9 mouse cellular contexts compared by ENCODE assay signal in genomic region chr16:18249364-18249967, GRCm38 (mm10). TPM values are rescaled to one million over a fixed set of nuclear protein-coding genes. Genes with fewer than 3 reads are reported as not detected.
DNase-seq lines count a peak whose midpoint lies in the region; TF ChIP-seq lines count a peak whose summit lies in the region.
"Had no signal": no experiment of that assay in that cellular context is flagged by ENCODE, and none has a peak within 500 bp of the region (broad histone marks: within the 10 kb centered on the region; RNA-seq: fewer than 3 reads in every experiment).

No protein-coding gene starts in this region.

- no peak for TF ChIP-seq CTCF in ES-Bruce4 (IDR thresholded peaks at IDR 0.05; ENCODE audit: low read depth, low read length)
- no peak for TF ChIP-seq CTCF in embryonic fibroblast, embryonic 13.5 days (IDR thresholded peaks at IDR 0.05; ENCODE audit: borderline replicate concordance, insufficient read depth, low read length)

- H3K27me3 ChIP-seq in ES-Bruce4 (ENCODE audit: control insufficient read depth, insufficient read depth, low read length, poor library complexity, severe bottlenecking), result no peaks in the 10 kb centered on the region
- H3K27me3 ChIP-seq in hindbrain, embryonic 10.5 days (ENCODE audit: insufficient read depth, poor library complexity, severe bottlenecking), result no peaks in the 10 kb centered on the region

- peaks cover 65% of the 10 kb centered on the region for H3K36me3 ChIP-seq in ES-Bruce4 (ENCODE audit: control insufficient read depth, insufficient read depth, low read length, poor library complexity, severe bottlenecking)
- H3K36me3 ChIP-seq in hindbrain, embryonic 10.5 days, result peaks cover 77% of the 10 kb centered on the region
- H3K36me3 ChIP-seq in macrophage (ENCODE audit: inconsistent target), result peaks cover 54% of the 10 kb centered on the region

- peak overlapping the region; percentile 86 for H3K9ac ChIP-seq in ES-Bruce4 (ENCODE audit: low read depth, poor library complexity, severe bottlenecking)

- H3K4me3 ChIP-seq in ES-Bruce4 (ENCODE audit: low read depth, low read length) (peak overlapping the region; percentile 90), macrophage (ENCODE audit: inconsistent target) (peak overlapping the region; percentile 89)
- peak overlapping the region; percentile 63 for H3K4me3 ChIP-seq in embryonic fibroblast, embryonic 13.5 days (ENCODE audit: insufficient read depth, low read length)
- peak overlapping the region; percentile 95 for H3K4me3 ChIP-seq in hindbrain, embryonic 10.5 days

- 9% methylated on average over 27 of the region's 27 CpGs for WGBS in hindbrain, embryonic 10.5 days
- WGBS in macrophage (ENCODE audit: missing documents), result 4% methylated on average over 27 of the region's 27 CpGs

- H3K79me2 ChIP-seq in macrophage (ENCODE audit: inconsistent target), result peaks cover 69% of the 10 kb centered on the region

- no peak overlapping the region for H3K27ac ChIP-seq in ES-Bruce4 (ENCODE audit: insufficient read depth, low read length)
- H3K27ac ChIP-seq in embryonic fibroblast, embryonic 13.5 days (ENCODE audit: insufficient read depth, low read length), result peak overlapping the region; percentile 86
- peak overlapping the region; percentile 98 for H3K27ac ChIP-seq in hindbrain, embryonic 10.5 days
- H3K27ac ChIP-seq in macrophage, result peak overlapping the region; percentile 86

- no peaks in the 10 kb centered on the region for H3K9me3 ChIP-seq in ES-Bruce4 (replicated peaks; ENCODE audit: control insufficient read depth, insufficient read depth, low read length, poor library complexity, severe bottlenecking)
- no peaks in the 10 kb centered on the region for H3K9me3 ChIP-seq in hindbrain, embryonic 10.5 days

- no peak for TF ChIP-seq EP300 in ES-Bruce4 (IDR thresholded peaks at IDR 0.05; ENCODE audit: insufficient read depth, low read depth, low read length)

- peaks cover 3% of the 10 kb centered on the region for H3K4me1 ChIP-seq in ES-Bruce4 (ENCODE audit: control insufficient read depth, insufficient read depth, low read length)
- H3K4me1 ChIP-seq in embryonic fibroblast, embryonic 13.5 days (ENCODE audit: control insufficient read depth, insufficient read depth, low read length), result peaks cover 9% of the 10 kb centered on the region
- peaks cover 49% of the 10 kb centered on the region for H3K4me1 ChIP-seq in hindbrain, embryonic 10.5 days (replicated peaks)

- intact Hi-C loops in left cerebral cortex, postnatal 10 days (cut with DNase I), result no loop called here

- peak; percentile 33 for DNase-seq in adrenal gland, postnatal 25 days
- DNase-seq in hindbrain, embryonic 10.5 days (ENCODE audit: low spot score), result no peak
- peak; percentile 40 to 71 for DNase-seq in left cerebral cortex, postnatal 10 days (ENCODE audit: extremely low spot score in 1 of 2, low spot score in 2 of 2)
- DNase-seq in right cerebral cortex, postnatal 14 days, result peak; percentile 37
- no peak for DNase-seq in frontal cortex, postnatal 14 days (ENCODE audit: low spot score in 2 of 2)

- TF ChIP-seq POLR2A in ES-Bruce4 (IDR thresholded peaks at IDR 0.05; ENCODE audit: insufficient read depth, low read length), result no peak
- no peak; the same call in 1 of the 2 replicates for TF ChIP-seq POLR2A in embryonic fibroblast, embryonic 13.5 days (IDR thresholded peaks at IDR 0.05; ENCODE audit: low read depth, low read length)

RNA-seq across cellular contexts. Expression of gene Ranbp1, which starts 0.9 kb away (rescaled TPM):
- 500 and 515 TPM in 2 replicates for polyA plus RNA-seq in ES-Bruce4 (2011; ENCODE audit: insufficient read depth, insufficient read length, low read depth, missing spikeins)
- total RNA-seq in adrenal gland, postnatal 25 days (2021), result 139 and 168 TPM in 2 replicates
- polyA plus RNA-seq in embryonic fibroblast, embryonic 13.5 days (2011; ENCODE audit: insufficient read length, low read depth, missing spikeins), result 296 and 323 TPM in 2 replicates
- 1,091 and 1,220 TPM in 2 replicates for polyA plus RNA-seq in hindbrain, embryonic 10.5 days (2016; fragmentation: Nextera tagmentation; extraction: Ambion mirVana)
- 100 to 1,000 TPM; 116 to 122 TPM for total RNA-seq in left cerebral cortex, postnatal 10 days (2021)
- total RNA-seq in macrophage (2018; cell fraction: chromatin; rRNA removed), result 10 to 100 TPM in 25 of 26 experiments, 1 to 10 TPM in 1; 9.3 to 75.6 (median 18.2) TPM
- total RNA-seq in macrophage (2018; cell fraction: cytosol; rRNA removed), result 100 to 1,000 TPM in 9 of 26 experiments, 10 to 100 TPM in 17; 69.7 to 126 (median 94.2) TPM
- total RNA-seq in macrophage (2018; cell fraction: nucleus; rRNA removed), result 10 to 100 TPM; 11.8 to 86.2 (median 39.3) TPM
- polyA plus RNA-seq in macrophage (2018), result 67.3 to 311 TPM (median 228 TPM) in 3 replicates

RNA-seq across cellular contexts. Expression of gene Trmt2a, which starts 1.0 kb away (rescaled TPM):
- polyA plus RNA-seq in ES-Bruce4 (2011; ENCODE audit: insufficient read depth, insufficient read length, low read depth, missing spikeins) (46.1 and 51.7 TPM in 2 replicates), macrophage (2018) (38.8 to 85.1 TPM (median 48.0 TPM) in 3 replicates)
- total RNA-seq in adrenal gland, postnatal 25 days (2021), result 60.1 and 63.9 TPM in 2 replicates
- polyA plus RNA-seq in embryonic fibroblast, embryonic 13.5 days (2011; ENCODE audit: insufficient read length, low read depth, missing spikeins), result 43.3 and 58.9 TPM in 2 replicates
- polyA plus RNA-seq in hindbrain, embryonic 10.5 days (2016; fragmentation: Nextera tagmentation; extraction: Ambion mirVana), result 130 and 133 TPM in 2 replicates
- 10 to 100 TPM; 46.7 to 53.2 TPM for total RNA-seq in left cerebral cortex, postnatal 10 days (2021)
- total RNA-seq in macrophage (2018; cell fraction: chromatin; rRNA removed), result 100 to 1,000 TPM in 15 of 26 experiments, 10 to 100 TPM in 11; 40.9 to 207 (median 119) TPM
- total RNA-seq in macrophage (2018; cell fraction: cytosol; rRNA removed), result 10 to 100 TPM; 19.5 to 49.5 (median 40.8) TPM
- total RNA-seq in macrophage (2018; cell fraction: nucleus; rRNA removed), result 100 to 1,000 TPM in 7 of 26 experiments, 10 to 100 TPM in 19; 32.2 to 191 (median 68.2) TPM

RNA-seq across cellular contexts. Expression of gene Gm49776, which starts 8.7 kb away (rescaled TPM):
- not detected in 2 replicates for polyA plus RNA-seq in ES-Bruce4 (2011; ENCODE audit: insufficient read depth, insufficient read length, low read depth, missing spikeins)
- total RNA-seq in adrenal gland, postnatal 25 days (2021), result not detected in 2 replicates
- not detected in 2 replicates for polyA plus RNA-seq in embryonic fibroblast, embryonic 13.5 days (2011; ENCODE audit: insufficient read length, low read depth, missing spikeins)
- 0.72 TPM in 1 of 2 replicates, not detected in the other for polyA plus RNA-seq in hindbrain, embryonic 10.5 days (2016; fragmentation: Nextera tagmentation; extraction: Ambion mirVana)
- not detected for total RNA-seq in left cerebral cortex, postnatal 10 days (2021)
- not detected for total RNA-seq in macrophage (2018; cell fraction: chromatin; rRNA removed)
- total RNA-seq in macrophage (2018; cell fraction: cytosol; rRNA removed), result under 1 TPM in 1 of 26 experiments, not detected in 25; 0.31 TPM
- 1 to 10 TPM in 1 of 26 experiments, not detected in 25; 2.6 TPM for total RNA-seq in macrophage (2018; cell fraction: nucleus; rRNA removed)
- polyA plus RNA-seq in macrophage (2018), result not detected in 3 replicates
- total RNA-seq: layer of hippocampus, postnatal 36 days had no signal

RNA-seq across cellular contexts. Expression of gene Zdhhc8, which starts 14.5 kb away (rescaled TPM):
- polyA plus RNA-seq in ES-Bruce4 (2011; ENCODE audit: insufficient read depth, insufficient read length, low read depth, missing spikeins), result 11.7 and 12.9 TPM in 2 replicates
- 21.5 and 26.8 TPM in 2 replicates for total RNA-seq in adrenal gland, postnatal 25 days (2021)
- polyA plus RNA-seq in embryonic fibroblast, embryonic 13.5 days (2011; ENCODE audit: insufficient read length, low read depth, missing spikeins), result 28.7 and 29.5 TPM in 2 replicates
- 13.0 and 13.7 TPM in 2 replicates for polyA plus RNA-seq in hindbrain, embryonic 10.5 days (2016; fragmentation: Nextera tagmentation; extraction: Ambion mirVana)
- total RNA-seq in left cerebral cortex, postnatal 10 days (2021), result 100 to 1,000 TPM; 104 TPM
- 10 to 100 TPM in 8 of 26 experiments, 1 to 10 TPM in 18; 1.8 to 16.3 (median 7.2) TPM for total RNA-seq in macrophage (2018; cell fraction: chromatin; rRNA removed)
- 10 to 100 TPM in 9 of 26 experiments, 1 to 10 TPM in 17; 5.0 to 17.8 (median 8.7) TPM for total RNA-seq in macrophage (2018; cell fraction: cytosol; rRNA removed)
- 10 to 100 TPM in 12 of 26 experiments, 1 to 10 TPM in 14; 4.2 to 22.1 (median 9.6) TPM for total RNA-seq in macrophage (2018; cell fraction: nucleus; rRNA removed)
- 6.7 to 9.5 TPM (median 8.9 TPM) in 3 replicates for polyA plus RNA-seq in macrophage (2018)

RNA-seq across cellular contexts. Expression of gene Ccdc188, which starts 31.8 kb away (rescaled TPM):
- polyA plus RNA-seq in ES-Bruce4 (2011; ENCODE audit: insufficient read depth, insufficient read length, low read depth, missing spikeins) (not detected in 2 replicates), macrophage (2018) (not detected in 3 replicates)
- not detected in 2 replicates for total RNA-seq in adrenal gland, postnatal 25 days (2021)
- polyA plus RNA-seq in embryonic fibroblast, embryonic 13.5 days (2011; ENCODE audit: insufficient read length, low read depth, missing spikeins), result not detected in 2 replicates
- polyA plus RNA-seq in hindbrain, embryonic 10.5 days (2016; fragmentation: Nextera tagmentation; extraction: Ambion mirVana), result 0.12 TPM in 1 of 2 replicates, not detected in the other
- not detected for total RNA-seq in left cerebral cortex, postnatal 10 days (2021)
- not detected for total RNA-seq in macrophage (2018; cell fraction: chromatin; rRNA removed)
- total RNA-seq in macrophage (2018; cell fraction: cytosol; rRNA removed), result not detected
- total RNA-seq in macrophage (2018; cell fraction: nucleus; rRNA removed), result not detected
- total RNA-seq: layer of hippocampus, postnatal 36 days had no signal

Comparison
In these comparisons a context has a peak if more than half of its experiments do, and no peak if none do; other contexts are left out.
1. DNase-seq: peak in adrenal gland, postnatal 25 days (single experiment), left cerebral cortex, postnatal 10 days (2 of 2) and right cerebral cortex, postnatal 14 days (single experiment); none in hindbrain, embryonic 10.5 days (single experiment) and frontal cortex, postnatal 14 days (0 of 2).
2. Peak in every context shown above with its lines, with median percentiles within 50 percentile points of each other: H3K4me3 ChIP-seq.